Mouse (Mus musculus) E14TG2a.4 (cell line): Measurements from ENCODE around the gene Sst.

Source experiments
- CTCF ChIP-seq: conservative IDR thresholded peaks from 2 replicates; pipeline ENCODE4 v1.5.1; 2014; ENCODE audit warnings: low read length
- NANOG ChIP-seq: IDR thresholded peaks from 2 replicates; pipeline ENCODE4 v1.6.1; 2014; ENCODE audit warnings: borderline replicate concordance, low read length, mixed read lengths
- POU5F1 ChIP-seq: IDR thresholded peaks from 2 replicates; pipeline ENCODE4 v1.6.1; 2014; ENCODE audit warnings: low read length, borderline replicate concordance

DNA sequence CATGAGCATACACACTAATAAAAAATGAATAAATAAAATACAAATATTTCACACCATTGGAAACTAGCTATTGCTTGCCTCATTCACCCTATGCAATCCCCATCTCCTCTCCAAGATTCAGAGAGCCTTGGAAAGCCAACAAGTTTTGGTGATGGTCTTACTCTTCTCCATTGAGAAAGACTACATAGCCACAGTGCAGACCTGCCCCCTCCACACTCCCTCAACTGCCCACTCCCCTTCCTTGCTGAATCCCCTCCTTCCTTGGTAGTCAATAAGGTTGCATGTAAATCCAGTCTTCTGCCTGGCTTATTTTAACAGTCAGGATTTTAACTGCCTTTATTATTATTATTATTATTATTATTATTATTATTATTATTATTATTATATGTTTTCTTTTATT, 41.6 kb downstream of the Sst start:
- TF ChIP-seq CTCF = no peak
- TF ChIP-seq POU5F1 = no peak
- no peak for TF ChIP-seq NANOG
